8 mouse cellular contexts compared by ENCODE assay signal in genomic region chr3:108086470-108086979, GRCm38 (mm10). TPM values are rescaled to one million over a fixed set of nuclear protein-coding genes. Genes with fewer than 3 reads are reported as not detected.
A peak's percentile ranks its signal among the peaks of the same experiment; 100 is the strongest.
DNase-seq lines count a peak whose midpoint lies in the region; ATAC-seq and TF ChIP-seq lines count a peak whose summit lies in the region.

Ampd2 (minus strand) TSS chr3:108086651.

- peak; percentile 57 for ATAC-seq in erythroblast, adult 5-6 weeks (replicated peaks; ENCODE audit: low FRiP score, poor library complexity, severe bottlenecking)
- ATAC-seq in heart, embryonic 14.5 days (ENCODE audit: insufficient number of reproducible peaks, insufficient read depth, low FRiP score, low read depth), result peak; percentile 24
- ATAC-seq in kidney, postnatal 0 days (replicated peaks; ENCODE audit: low FRiP score, low read depth), result peak; percentile 57
- ATAC-seq in liver, embryonic 14.5 days (ENCODE audit: insufficient read depth), result peak; percentile 60
- peak; percentile 46 for ATAC-seq in neural tube, embryonic 11.5 days (ENCODE audit: insufficient read depth, low FRiP score, low TSS enrichment)

- H3K9ac ChIP-seq in heart, embryonic 14.5 days (ENCODE audit: low read length), result peak within 1 kb of the TSS; percentile 81
- H3K9ac ChIP-seq in kidney, postnatal 0 days (ENCODE audit: low read depth, low read length), result peak within 1 kb of the TSS; percentile 71
- H3K9ac ChIP-seq in liver, embryonic 14.5 days (replicated peaks), result peak within 1 kb of the TSS; percentile 90
- H3K9ac ChIP-seq in neural tube, embryonic 11.5 days (ENCODE audit: low read length), result peak within 1 kb of the TSS; percentile 65

- H3K36me3 ChIP-seq in heart, embryonic 14.5 days (ENCODE audit: control insufficient read depth, insufficient read depth, low read length), result no peaks in the 10 kb centered on the region
- H3K36me3 ChIP-seq in kidney, postnatal 0 days (ENCODE audit: insufficient read depth, low read length), result no peaks in the 10 kb centered on the region
- peaks cover 3% of the 10 kb centered on the region for H3K36me3 ChIP-seq in liver, embryonic 14.5 days (replicated peaks; ENCODE audit: control insufficient read depth, insufficient read depth, low read depth)
- H3K36me3 ChIP-seq in neural tube, embryonic 11.5 days (ENCODE audit: control insufficient read depth, insufficient read depth, low read length), result 0 out of 2 replicates have a peak, but pooled peaks cover 2% of the 10 kb centered on the region

- H3K9me3 ChIP-seq in heart, embryonic 14.5 days (ENCODE audit: control insufficient read depth, low read length), result no peaks in the 10 kb centered on the region
- no peaks in the 10 kb centered on the region for H3K9me3 ChIP-seq in kidney, postnatal 0 days (replicated peaks; ENCODE audit: low read length)
- no peaks in the 10 kb centered on the region for H3K9me3 ChIP-seq in liver, embryonic 14.5 days (ENCODE audit: control insufficient read depth, low read length)
- H3K9me3 ChIP-seq in neural tube, embryonic 11.5 days (ENCODE audit: control insufficient read depth, low read length), result no peaks in the 10 kb centered on the region

- TF ChIP-seq EP300 in liver, embryonic 14.5 days (IDR thresholded peaks at IDR 0.05; ENCODE audit: low read depth), result no peak; the same call in 1 of the 2 replicates

- under 1% methylated on average over 29 of the region's 29 CpGs for WGBS in heart, embryonic 14.5 days
- 1% methylated on average over 29 of the region's 29 CpGs for WGBS in kidney, postnatal 0 days
- WGBS in liver, embryonic 14.5 days (ENCODE audit: insufficient replicate concordance), result under 1% methylated on average over 29 of the region's 29 CpGs
- WGBS in neural tube, embryonic 11.5 days, result 0% methylated on average over 29 of the region's 29 CpGs

- peak within 1 kb of the TSS; percentile 69 to 76 for H3K4me3 ChIP-seq in heart, embryonic 14.5 days (ENCODE audit: control insufficient read depth in 1 of 2, insufficient read depth in 1 of 2, low read depth in 1 of 2, low read length in 2 of 2)
- H3K4me3 ChIP-seq in kidney, postnatal 0 days (replicated peaks; ENCODE audit: low read depth, low read length), result peak within 1 kb of the TSS; percentile 68
- peak within 1 kb of the TSS; percentile 92 to 93 for H3K4me3 ChIP-seq in liver, embryonic 14.5 days (ENCODE audit: insufficient read depth in 1 of 2, low read depth in 2 of 2, low read length in 2 of 2)
- peak within 1 kb of the TSS; percentile 67 for H3K4me3 ChIP-seq in neural tube, embryonic 11.5 days (ENCODE audit: low read depth, low read length)

- peak within 1 kb of the TSS; percentile 94 for H3K4me2 ChIP-seq in heart, embryonic 14.5 days (ENCODE audit: low read length)
- H3K4me2 ChIP-seq in kidney, postnatal 0 days (ENCODE audit: low read length), result peak within 1 kb of the TSS; percentile 99
- peak within 1 kb of the TSS; percentile 99 for H3K4me2 ChIP-seq in liver, embryonic 14.5 days (ENCODE audit: low read depth)
- peak within 1 kb of the TSS; percentile 100 for H3K4me2 ChIP-seq in neural tube, embryonic 11.5 days (ENCODE audit: low read depth)

- peaks cover 40 to 53% of the 10 kb centered on the region in 2 experiments for H3K4me1 ChIP-seq in heart, embryonic 14.5 days (ENCODE audit: control insufficient read depth in 2 of 2, insufficient read depth in 2 of 2, low read length in 2 of 2)
- peaks cover 29% of the 10 kb centered on the region for H3K4me1 ChIP-seq in kidney, postnatal 0 days (replicated peaks; ENCODE audit: insufficient read depth, low read length)
- peaks cover 34 to 40% of the 10 kb centered on the region in 2 experiments for H3K4me1 ChIP-seq in liver, embryonic 14.5 days (replicated peaks; ENCODE audit: control insufficient read depth in 2 of 2, insufficient read depth in 2 of 2, low read length in 1 of 2)
- H3K4me1 ChIP-seq in neural tube, embryonic 11.5 days (ENCODE audit: control insufficient read depth, insufficient read depth, low read length), result peaks cover 16% of the 10 kb centered on the region

- no peak for TF ChIP-seq CTCF in kidney, postnatal 0 days (IDR thresholded peaks at IDR 0.05; ENCODE audit: low read depth)
- TF ChIP-seq CTCF in liver, embryonic 14.5 days (IDR thresholded peaks at IDR 0.05; ENCODE audit: low read depth), result no peak

- DNase-seq in CD8-positive naive resting alpha-beta T cell, adult 2 months (ENCODE audit: low read depth in 2 of 2, low spot score in 2 of 2), result peak; percentile 11
- peak; percentile 76 to 79 for DNase-seq in adrenal gland, postnatal 4 days (ENCODE audit: low spot score in 2 of 2)
- peak; percentile 83 for DNase-seq in kidney, postnatal 0 days (ENCODE audit: low spot score)
- peak in 2 of 3 experiments; percentile 64 for DNase-seq in liver, embryonic 14.5 days (ENCODE audit: low read depth in 3 of 3, low spot score in 3 of 3)
- DNase-seq in neural tube, embryonic 11.5 days (ENCODE audit: low spot score), result peak; percentile 84
- peak; percentile 51 for DNase-seq in thymus, postnatal 0 days (ENCODE audit: low spot score)

- H3K27ac ChIP-seq in heart, embryonic 14.5 days (replicated peaks in 1 of 2; ENCODE audit: control insufficient read depth in 1 of 2, insufficient read depth in 1 of 2, low read depth in 2 of 2, low read length in 2 of 2), result peak within 1 kb of the TSS; percentile 86 to 90
- peak within 1 kb of the TSS; percentile 96 for H3K27ac ChIP-seq in kidney, postnatal 0 days
- peak within 1 kb of the TSS; percentile 83 for H3K27ac ChIP-seq in liver, embryonic 14.5 days
- H3K27ac ChIP-seq in neural tube, embryonic 11.5 days (ENCODE audit: low read depth, low read length), result peak within 1 kb of the TSS; percentile 78

- no peaks in the 10 kb centered on the region for H3K27me3 ChIP-seq in heart, embryonic 14.5 days (ENCODE audit: control insufficient read depth, insufficient read depth, low read length)
- H3K27me3 ChIP-seq in kidney, postnatal 0 days (ENCODE audit: insufficient read depth, low read length), result no peaks in the 10 kb centered on the region
- no peaks in the 10 kb centered on the region for H3K27me3 ChIP-seq in liver, embryonic 14.5 days (ENCODE audit: control insufficient read depth, insufficient read depth, low read length)
- no peaks in the 10 kb centered on the region for H3K27me3 ChIP-seq in neural tube, embryonic 11.5 days (ENCODE audit: control insufficient read depth, insufficient read depth, low read length)

RNA-seq across cellular contexts. Expression of gene Ampd2, which starts in this region (rescaled TPM):
- 100 to 1,000 TPM; 101 to 109 TPM for total RNA-seq in adrenal gland, postnatal 4 days (2021)
- 7.1 and 8.6 TPM in 2 replicates for total RNA-seq in erythroblast, adult 5-6 weeks (2015; ENCODE audit: low replicate concordance)
- total RNA-seq in erythroblast, adult 5-6 weeks (2017; ENCODE audit: low replicate concordance), result 3.1 and 14.5 TPM in 2 replicates
- polyA plus RNA-seq in heart, embryonic 14.5 days (2014; fragmentation: Nextera tagmentation; extraction: Ambion mirVana), result 15.3 and 20.3 TPM in 2 replicates
- 35.8 and 38.2 TPM in 2 replicates for polyA plus RNA-seq in kidney, postnatal 0 days (2015; fragmentation: Nextera tagmentation; extraction: Ambion mirVana)
- 40.9 and 49.6 TPM in 2 replicates for polyA plus RNA-seq in liver, embryonic 14.5 days (2012; rRNA removed)
- polyA plus RNA-seq in liver, embryonic 14.5 days (2014; fragmentation: Nextera tagmentation; extraction: Ambion mirVana), result 34.3 and 37.8 TPM in 2 replicates
- polyA plus RNA-seq in neural tube, embryonic 11.5 days (2014; fragmentation: Nextera tagmentation; extraction: Ambion mirVana), result 40.1 and 42.9 TPM in 2 replicates
- polyA plus RNA-seq in thymus, postnatal 0 days (2015; fragmentation: Nextera tagmentation; extraction: Ambion mirVana), result 29.2 and 31.4 TPM in 2 replicates

Comparison
In these comparisons a context has a peak if more than half of its experiments do, and no peak if none do; other contexts are left out.
1. Peak in every context shown above with its lines: DNase-seq, ATAC-seq, H3K4me3 ChIP-seq and H3K27ac ChIP-seq.
2. RNA of gene Ampd2 (total RNA-seq): 101 to 109 TPM in adrenal gland, postnatal 4 days; 3.1 to 14.5 TPM in erythroblast, adult 5-6 weeks; every median in the first group is over 4 times any median in the second.
3. DNase-seq: peak in every context shown above with its lines; median percentile 84 in neural tube, embryonic 11.5 days; 83 in kidney, postnatal 0 days; 78 in adrenal gland, postnatal 4 days; 64 in liver, embryonic 14.5 days; 51 in thymus, postnatal 0 days; 11 in CD8-positive naive resting alpha-beta T cell, adult 2 months.